Mouse (Mus musculus) neural tube, embryonic 12.5 days (tissue): ENCODE data around the gene Cfi. TPM values are rescaled to one million over a fixed set of nuclear protein-coding genes. Genes with fewer than 3 reads are reported as not detected.
A peak's percentile ranks its signal among the peaks of the same experiment; 100 is the strongest.

Source experiments
- ATAC-seq: fragments of 200-750 bp; cut with Nextera tagmentation; 2 replicates; pipeline ENCODE4 v1.8.0; 2017; ENCODE audit warnings: low read depth, mild to moderate bottlenecking, moderate TSS enrichment, moderate library complexity; ENCODE audit not compliant: low FRiP score
- H3K27ac ChIP-seq: fragments of 300-500 bp; sonication (generic); 2 replicates; pipeline ENCODE4 v1.5.1; 2016
- H3K27me3 ChIP-seq: fragments of 300-500 bp; sonication (generic); replicated peaks from 2 replicates; pipeline ENCODE4 v1.6.1; 2016; ENCODE audit warnings: mild to moderate bottlenecking
- H3K36me3 ChIP-seq: fragments of 300-500 bp; sonication (generic); 2 replicates; pipeline ENCODE4 v1.6.1; 2016; ENCODE audit warnings: mild to moderate bottlenecking
- H3K4me1 ChIP-seq: fragments of 300-500 bp; sonication (generic); 2 replicates; pipeline ENCODE4 v1.6.1; 2016
- H3K4me2 ChIP-seq: fragments of 300-500 bp; sonication (generic); replicated peaks from 2 replicates; pipeline ENCODE4 v1.6.1; 2016; ENCODE audit warnings: mild to moderate bottlenecking
- H3K4me3 ChIP-seq: fragments of 300-500 bp; sonication (generic); 2 replicates; pipeline ENCODE4 v1.5.1; 2016
- H3K9ac ChIP-seq: fragments of 300-500 bp; sonication (generic); 2 replicates; pipeline ENCODE4 v1.6.1; 2016; ENCODE audit warnings: mild to moderate bottlenecking
- H3K9me3 ChIP-seq: fragments of 300-500 bp; sonication (generic); 2 replicates; pipeline ENCODE4 v1.6.1; 2016; ENCODE audit warnings: mild to moderate bottlenecking
- WGBS: fragments of 180-500 bp; shearing (Covaris S2); methylation state at CpG from one replicate; pipeline ENCODE4 v1.1.7; 2016; 5-methylcytosine and 5-hydroxymethylcytosine counted together
- polyA plus RNA-seq: library from polyadenylated mRNA; unstranded; fragments of >200 nt; fragmentation: Nextera tagmentation; extraction: Ambion mirVana; gene quantifications from 2 replicates; pipeline ENCODE4 v1.2.1, GENCODE M21; 2016

Cfi gene
- polyA plus RNA-seq, 1 experiment from 2014 or later = 0.32 TPM

GRCm38 (mm10) chr3:129879131-129879757 lies 43.6 kb downstream of the Cfi start:
- Histone ChIP-seq H3K4me1 (peaks cover 8% of the 10 kb centered on the region), H3K9ac (peak overlapping the region; percentile 78), H3K36me3 (no peaks in the 10 kb centered on the region), H3K4me3 (peak overlapping the region; percentile 61), H3K27me3 (no peaks in the 10 kb centered on the region), H3K27ac (no peak overlapping the region), H3K9me3 (no peaks in the 10 kb centered on the region), H3K4me2 (peak overlapping the region; percentile 93)
- WGBS = under 1% methylated on average over 25 of the region's 25 CpGs
- peak; percentile 66; the same call in 1 of the 2 replicates for ATAC-seq

GRCm38 (mm10) chr3:129879913-129880312 lies 44.2 kb downstream of the Cfi start:
- H3K27ac ChIP-seq = no peak overlapping the region
- no peaks in the 10 kb centered on the region for H3K36me3 ChIP-seq
- 70% methylated on average over 2 of the region's 2 CpGs for WGBS
- H3K4me1 ChIP-seq = peaks cover 8% of the 10 kb centered on the region
- H3K27me3 ChIP-seq = no peaks in the 10 kb centered on the region
- H3K4me2 ChIP-seq = peak overlapping the region; percentile 93
- H3K4me3 ChIP-seq = no peak overlapping the region
- no peak overlapping the region for H3K9ac ChIP-seq
- ATAC-seq = no peak
- H3K9me3 ChIP-seq = no peaks in the 10 kb centered on the region

- Histone ChIP-seq H3K4me3 (no peak overlapping the region), H3K9me3 (no peaks in the 10 kb centered on the region), H3K4me2 (no peak overlapping the region), H3K4me1 (peaks cover 8% of the 10 kb centered on the region), H3K27me3 (no peaks in the 10 kb centered on the region), H3K9ac (no peak overlapping the region), H3K36me3 (no peaks in the 10 kb centered on the region), H3K27ac (no peak overlapping the region)
- no peak for ATAC-seq
- 89% methylated on average over 8 of the region's 8 CpGs for WGBS
These were observed 45.4 kb downstream of the Cfi start for GRCm38 (mm10) chr3:129880925-129881593.

GRCm38 (mm10) chr3:129885577-129885976 lies 49.9 kb downstream of the Cfi start:
- H3K27me3 ChIP-seq = no peaks in the 10 kb centered on the region
- ATAC-seq = no peak
- no peak overlapping the region for H3K9ac ChIP-seq
- no peaks in the 10 kb centered on the region for H3K9me3 ChIP-seq
- H3K4me1 ChIP-seq = no peaks in the 10 kb centered on the region
- H3K4me3 ChIP-seq = no peak overlapping the region
- no peaks in the 10 kb centered on the region for H3K36me3 ChIP-seq
- H3K4me2 ChIP-seq = no peak overlapping the region
- 94% methylated on average over 9 of the region's 9 CpGs for WGBS
- H3K27ac ChIP-seq = no peak overlapping the region

GRCm38 (mm10) chr3:129886430-129886829 lies 50.7 kb downstream of the Cfi start:
- H3K9me3 ChIP-seq = no peaks in the 10 kb centered on the region
- no peak overlapping the region for H3K4me3 ChIP-seq
- no peak for ATAC-seq
- no peak overlapping the region for H3K9ac ChIP-seq
- H3K36me3 ChIP-seq = no peaks in the 10 kb centered on the region
- no peaks in the 10 kb centered on the region for H3K27me3 ChIP-seq
- no peak overlapping the region for H3K4me2 ChIP-seq
- WGBS = 86% methylated on average over 5 of the region's 5 CpGs
- no peaks in the 10 kb centered on the region for H3K4me1 ChIP-seq
- no peak overlapping the region for H3K27ac ChIP-seq

DNA sequence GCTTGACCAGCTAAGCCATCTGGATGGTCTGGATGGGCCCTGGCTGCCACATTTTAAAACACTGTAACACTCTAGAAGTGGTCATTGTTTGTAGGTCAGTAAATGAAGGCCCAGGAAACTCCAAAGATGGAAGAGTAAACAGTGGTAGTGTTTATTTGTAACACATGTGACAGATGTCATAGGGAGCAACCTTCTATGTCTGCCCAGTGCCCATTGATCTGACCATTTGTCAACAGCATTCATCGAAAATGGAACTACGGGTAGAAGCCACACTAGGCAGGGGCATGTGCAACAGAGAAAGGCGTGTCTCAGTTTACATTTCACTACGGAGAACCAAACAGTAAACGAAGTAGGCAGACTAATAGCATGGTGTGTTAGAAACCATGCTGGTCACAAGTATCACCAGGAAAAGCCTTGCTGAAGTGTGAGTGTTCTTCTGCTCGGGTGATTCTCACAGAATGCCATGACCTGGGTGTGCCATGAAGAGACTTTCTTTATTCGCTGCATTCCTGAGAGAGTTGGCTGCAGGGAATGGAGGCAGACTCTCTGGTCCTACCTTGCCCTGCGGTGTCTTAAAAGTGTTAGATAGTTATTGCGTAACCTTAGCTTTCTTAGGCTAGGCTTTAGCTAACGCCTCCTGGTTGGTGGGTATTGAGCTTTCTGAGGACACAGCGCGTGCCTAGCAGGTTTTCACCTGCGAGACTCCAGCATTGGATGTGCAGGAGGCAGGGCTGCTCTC lies 52.3 kb downstream of the Cfi start:
- no peak overlapping the region for H3K4me2 ChIP-seq
- H3K27me3 ChIP-seq = no peaks in the 10 kb centered on the region
- no peak overlapping the region for H3K4me3 ChIP-seq
- no peak for ATAC-seq
- no peak overlapping the region for H3K27ac ChIP-seq
- H3K9ac ChIP-seq = no peak overlapping the region
- no peaks in the 10 kb centered on the region for H3K4me1 ChIP-seq
- 88% methylated on average over 13 of the region's 13 CpGs for WGBS
- no peaks in the 10 kb centered on the region for H3K9me3 ChIP-seq
- H3K36me3 ChIP-seq = no peaks in the 10 kb centered on the region

DNA sequence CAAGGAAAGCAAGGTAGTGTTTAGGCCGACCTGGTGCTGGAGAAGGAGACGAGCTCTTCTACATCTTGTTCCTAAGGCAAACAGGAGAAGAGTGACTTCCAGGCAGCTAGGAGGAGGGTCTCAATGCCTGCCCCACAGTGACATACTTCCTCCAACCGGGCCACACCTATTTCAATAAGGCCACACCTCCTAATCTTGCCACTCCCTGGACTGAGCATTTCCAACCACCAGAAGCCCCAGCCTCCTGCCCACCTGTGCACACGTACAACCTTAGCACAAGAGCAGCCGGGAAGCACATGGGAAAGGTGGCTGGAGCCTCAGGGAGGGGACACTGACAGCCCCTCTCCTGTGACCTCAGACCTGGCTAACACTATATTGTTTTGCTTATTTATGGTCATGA lies 56.3 kb downstream of the Cfi start:
- Histone ChIP-seq H3K4me2 (no peak overlapping the region), H3K27me3 (no peaks in the 10 kb centered on the region), H3K4me3 (no peak overlapping the region), H3K36me3 (no peaks in the 10 kb centered on the region), H3K9me3 (no peaks in the 10 kb centered on the region), H3K27ac (no peak overlapping the region), H3K4me1 (no peaks in the 10 kb centered on the region), H3K9ac (no peak overlapping the region)
- 86% methylated on average over 5 of the region's 5 CpGs for WGBS
- no peak for ATAC-seq

- ATAC-seq = no peak
- WGBS = 96% methylated on average over 3 of the region's 3 CpGs
- H3K9ac ChIP-seq = no peak overlapping the region
These were observed 57.5 kb downstream of the Cfi start for GRCm38 (mm10) chr3:129893143-129893542.

DNA sequence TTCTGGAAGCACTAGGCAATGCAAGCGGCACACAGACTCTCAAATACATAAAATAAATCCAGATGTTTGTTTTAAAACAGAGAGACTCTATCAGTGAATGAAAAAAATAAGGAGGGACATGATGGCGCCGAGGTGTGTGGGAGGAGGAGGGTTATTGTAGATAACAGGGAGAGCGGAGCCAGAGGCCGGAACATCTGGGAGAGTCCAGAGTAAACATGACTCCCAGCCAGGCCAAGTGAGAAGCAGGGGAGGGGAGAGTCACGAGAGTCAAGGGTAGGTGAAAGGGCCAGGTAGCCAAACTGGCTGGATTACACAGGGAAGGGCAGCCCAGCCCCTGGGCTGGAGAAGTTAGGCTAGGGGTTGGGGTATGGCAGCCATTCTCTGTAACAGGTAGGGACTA lies 60.9 kb downstream of the Cfi start:
- H3K4me2 ChIP-seq = no peak overlapping the region
- H3K9ac ChIP-seq = no peak overlapping the region
- H3K27me3 ChIP-seq = no peaks in the 10 kb centered on the region
- no peak overlapping the region for H3K4me3 ChIP-seq
- H3K36me3 ChIP-seq = no peaks in the 10 kb centered on the region
- 82% methylated on average over 6 of the region's 6 CpGs for WGBS
- ATAC-seq = no peak
- no peaks in the 10 kb centered on the region for H3K9me3 ChIP-seq
- no peak overlapping the region for H3K27ac ChIP-seq
- H3K4me1 ChIP-seq = peaks cover 5% of the 10 kb centered on the region

More at GRCm38 (mm10) chr3:129893143-129893542, 57.5 kb downstream of the Cfi start:
- H3K4me3 ChIP-seq = no peak overlapping the region
- no peak overlapping the region for H3K27ac ChIP-seq
- H3K27me3 ChIP-seq = no peaks in the 10 kb centered on the region
- no peak overlapping the region for H3K4me2 ChIP-seq
- H3K36me3 ChIP-seq = no peaks in the 10 kb centered on the region
- no peaks in the 10 kb centered on the region for H3K4me1 ChIP-seq
- no peaks in the 10 kb centered on the region for H3K9me3 ChIP-seq

DNA sequence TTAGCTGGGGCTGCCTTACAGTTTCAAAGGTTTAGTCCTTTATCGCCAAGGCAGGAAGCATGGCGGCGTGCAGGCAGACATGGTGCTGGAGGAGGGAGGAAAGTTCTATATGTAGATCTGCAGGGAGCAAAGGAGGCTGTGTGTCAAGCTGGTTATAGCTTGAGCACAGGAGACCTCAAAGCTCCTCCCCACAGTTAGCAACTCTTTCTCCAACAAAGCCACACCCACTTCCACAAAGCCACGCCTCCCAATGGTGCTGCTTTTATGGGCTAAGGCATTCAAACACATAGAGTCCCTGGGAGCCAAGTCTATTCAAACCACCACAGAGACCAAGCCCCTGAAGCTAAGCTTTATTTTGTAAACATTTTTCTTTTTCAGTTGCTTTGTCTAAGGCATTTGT lies 63.2 kb downstream of the Cfi start:
- Histone ChIP-seq H3K4me1 (peaks cover 10% of the 10 kb centered on the region), H3K4me2 (no peak overlapping the region), H3K27ac (no peak overlapping the region), H3K9ac (no peak overlapping the region), H3K4me3 (no peak overlapping the region), H3K9me3 (no peaks in the 10 kb centered on the region), H3K36me3 (no peaks in the 10 kb centered on the region), H3K27me3 (no peaks in the 10 kb centered on the region)
- ATAC-seq = no peak
- WGBS = 54% methylated on average over 4 of the region's 4 CpGs

GRCm38 (mm10) chr3:129901271-129901809 lies 65.7 kb downstream of the Cfi start, which contains the start of gene Casp6:
TSS of gene Casp6 (plus strand) at chr3:129901425.
- no peaks in the 10 kb centered on the region for H3K9me3 ChIP-seq
- H3K27ac ChIP-seq = no peak within 1 kb of the TSS
- peak within 1 kb of the TSS; percentile 66 for H3K4me2 ChIP-seq
- H3K4me3 ChIP-seq = peak within 1 kb of the TSS; percentile 63
- WGBS = under 1% methylated on average over 34 of the region's 34 CpGs
- no peaks in the 10 kb centered on the region for H3K27me3 ChIP-seq
- peak; percentile 94 for ATAC-seq
- peak within 1 kb of the TSS; percentile 72 for H3K9ac ChIP-seq
- H3K4me1 ChIP-seq = peaks cover 10% of the 10 kb centered on the region
- H3K36me3 ChIP-seq = no peaks in the 10 kb centered on the region

DNA sequence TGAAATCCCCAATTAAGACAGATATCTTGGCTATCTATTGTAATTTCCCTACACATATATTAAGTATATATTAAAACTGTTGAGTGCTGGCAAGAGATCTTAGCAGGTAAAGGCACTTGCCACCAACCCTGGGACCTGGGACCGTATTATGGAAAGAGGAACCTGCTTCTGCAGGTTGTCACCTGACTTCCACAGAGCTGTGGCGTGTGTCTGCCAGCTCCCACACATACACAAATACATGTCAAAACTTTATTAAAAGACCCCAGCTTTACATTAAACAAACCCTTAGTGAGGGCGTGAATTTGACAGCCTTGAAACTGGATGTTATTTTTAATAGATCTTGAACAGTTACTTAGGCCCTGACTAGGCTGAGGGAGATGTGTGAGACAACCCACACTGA lies 67.7 kb downstream of the Cfi start:
- Histone ChIP-seq H3K36me3 (no peaks in the 10 kb centered on the region), H3K27me3 (no peaks in the 10 kb centered on the region), H3K9me3 (no peaks in the 10 kb centered on the region), H3K9ac (no peak overlapping the region), H3K4me2 (no peak overlapping the region), H3K27ac (no peak overlapping the region), H3K4me1 (peaks cover 10% of the 10 kb centered on the region), H3K4me3 (no peak overlapping the region)
- WGBS = 89% methylated on average over 3 of the region's 3 CpGs
- no peak for ATAC-seq
